Mouse (Mus musculus): ENCODE measurements at regions not wholly inside any gene's neighbourhood (a gene's known extent, or its start where the extent isn't known, plus 50 kb on each side); places are given as distances from the start of the nearest gene placed in this dataset.

DNA sequence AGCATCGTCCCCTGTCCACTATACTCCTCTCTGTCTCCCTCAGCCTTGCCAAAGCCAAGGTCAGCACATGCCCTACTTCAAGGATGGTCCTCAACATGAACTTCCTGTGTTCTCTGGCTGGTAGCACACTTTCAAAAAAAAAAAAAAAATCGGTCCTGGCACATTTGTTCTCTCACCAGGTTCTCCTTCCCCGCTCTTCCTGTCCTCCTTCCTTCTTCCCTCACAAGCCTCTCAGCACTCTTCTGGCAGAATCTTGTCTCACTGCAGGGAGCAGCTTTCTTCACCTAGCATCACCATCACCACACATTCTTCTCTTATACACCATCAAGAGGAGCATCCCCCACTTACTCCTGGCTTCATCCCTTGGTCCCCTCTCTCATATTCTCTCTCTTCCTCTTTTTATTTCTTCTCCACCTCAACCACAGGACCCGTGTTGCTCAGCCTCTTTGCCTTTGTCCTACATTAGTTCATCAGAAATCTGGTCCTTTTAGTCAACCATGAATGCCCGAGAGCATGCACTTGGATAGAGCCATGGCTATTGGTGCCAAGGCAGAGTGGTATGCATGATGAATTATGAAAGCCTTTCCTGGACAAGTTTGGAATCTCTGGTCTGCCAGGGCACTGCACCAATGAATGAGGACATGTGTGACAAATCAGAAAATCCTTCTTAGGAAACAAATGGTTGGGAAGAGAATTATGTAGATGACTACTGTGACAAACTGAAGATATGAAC, 230.8 kb downstream of the Btg1 start:
- no peak overlapping the region for H3K4me2 ChIP-seq (ENCODE audit: low read length)
- H3K9me3 ChIP-seq (ENCODE audit: control insufficient read depth, low read length): no peaks in the 10 kb centered on the region
- 68% methylated on average over 5 of the region's 5 CpGs for WGBS
- no peak overlapping the region for H3K4me3 ChIP-seq (replicated peaks; ENCODE audit: low read depth, low read length)
- H3K9ac ChIP-seq (replicated peaks; ENCODE audit: low read length): no peak overlapping the region
- H3K4me1 ChIP-seq (ENCODE audit: control insufficient read depth, insufficient read depth, low read length): 0 out of 2 replicates have a peak, but pooled peaks cover 8% of the 10 kb centered on the region
- 0 out of 2 replicates have a peak overlapping the region, but pooled peaks have one; percentile 21 for H3K27ac ChIP-seq (replicated peaks; ENCODE audit: low read depth, low read length)
- no peaks in the 10 kb centered on the region for H3K36me3 ChIP-seq (ENCODE audit: control insufficient read depth, insufficient read depth, low read length)
- H3K27me3 ChIP-seq (ENCODE audit: control insufficient read depth, insufficient read depth, low read length): no peaks in the 10 kb centered on the region
- no peak for DNase-seq
- ATAC-seq (ENCODE audit: low FRiP score, low TSS enrichment): no peak

DNA sequence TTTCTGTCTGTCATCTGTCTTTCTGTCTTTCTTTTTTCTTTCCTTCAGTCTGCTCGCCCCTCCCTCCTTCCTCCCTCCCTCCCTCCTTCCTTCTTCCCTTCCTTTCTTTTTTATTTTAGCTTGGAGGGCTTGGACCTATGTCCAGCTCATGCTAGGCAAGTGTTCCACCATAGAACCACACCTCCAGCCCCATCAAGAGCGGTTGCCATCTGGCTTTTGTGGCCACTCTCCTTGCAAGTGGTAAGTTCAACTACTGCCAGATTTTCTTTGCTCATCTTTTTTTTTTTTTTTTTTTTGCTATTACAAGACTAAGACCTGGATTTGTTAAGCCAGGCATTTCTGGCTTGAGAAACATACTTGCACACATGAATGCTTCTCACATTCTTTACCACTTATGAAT, 231.7 kb downstream of the Btg1 start:
- ATAC-seq (ENCODE audit: low FRiP score, low TSS enrichment) (no peak), DNase-seq (no peak)
- WGBS: 88% methylated on average over 2 of the region's 2 CpGs
- Histone ChIP-seq H3K4me2 (ENCODE audit: low read length) (no peak overlapping the region), H3K4me3 (replicated peaks; ENCODE audit: low read depth, low read length) (no peak overlapping the region), H3K9ac (replicated peaks; ENCODE audit: low read length) (no peak overlapping the region), H3K4me1 (ENCODE audit: control insufficient read depth, insufficient read depth, low read length) (0 out of 2 replicates have a peak, but pooled peaks cover 8% of the 10 kb centered on the region), H3K9me3 (ENCODE audit: control insufficient read depth, low read length) (no peaks in the 10 kb centered on the region), H3K27ac (replicated peaks; ENCODE audit: low read depth, low read length) (no peak overlapping the region), H3K36me3 (ENCODE audit: control insufficient read depth, insufficient read depth, low read length) (no peaks in the 10 kb centered on the region), H3K27me3 (ENCODE audit: control insufficient read depth, insufficient read depth, low read length) (no peaks in the 10 kb centered on the region)

DNA sequence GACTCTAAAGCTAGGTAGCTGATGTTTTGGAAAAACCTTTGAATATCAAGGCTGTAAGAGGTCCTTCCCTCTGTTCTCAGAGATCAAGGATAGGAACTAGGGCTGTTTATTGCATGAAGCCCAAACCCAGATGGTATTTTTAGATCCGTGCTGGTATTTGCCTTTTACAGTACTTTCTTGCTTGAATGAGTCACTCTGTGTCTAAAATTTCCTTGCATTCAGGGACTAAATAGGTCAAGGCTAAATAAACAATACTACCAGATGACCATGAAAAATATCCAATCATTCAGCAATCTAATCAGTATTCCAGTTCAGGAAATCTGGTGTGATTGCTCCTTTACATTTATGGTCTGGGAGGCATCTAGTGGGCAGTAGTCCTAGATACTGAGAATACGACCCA, 243.6 kb downstream of the Btg1 start:
- H3K9me3 ChIP-seq (ENCODE audit: control insufficient read depth, low read length): no peaks in the 10 kb centered on the region
- no peak overlapping the region for H3K4me2 ChIP-seq (ENCODE audit: low read length)
- H3K9ac ChIP-seq (replicated peaks; ENCODE audit: low read length): no peak overlapping the region
- H3K4me1 ChIP-seq (ENCODE audit: control insufficient read depth, insufficient read depth, low read length): no peaks in the 10 kb centered on the region
- H3K36me3 ChIP-seq (ENCODE audit: control insufficient read depth, insufficient read depth, low read length): no peaks in the 10 kb centered on the region
- no peak for ATAC-seq (ENCODE audit: low FRiP score, low TSS enrichment)
- 99% methylated on average over 2 of the region's 2 CpGs for WGBS
- DNase-seq: no peak
- no peaks in the 10 kb centered on the region for H3K27me3 ChIP-seq (ENCODE audit: control insufficient read depth, insufficient read depth, low read length)
- H3K27ac ChIP-seq (replicated peaks; ENCODE audit: low read depth, low read length): no peak overlapping the region
- no peak overlapping the region for H3K4me3 ChIP-seq (replicated peaks; ENCODE audit: low read depth, low read length)

DNA sequence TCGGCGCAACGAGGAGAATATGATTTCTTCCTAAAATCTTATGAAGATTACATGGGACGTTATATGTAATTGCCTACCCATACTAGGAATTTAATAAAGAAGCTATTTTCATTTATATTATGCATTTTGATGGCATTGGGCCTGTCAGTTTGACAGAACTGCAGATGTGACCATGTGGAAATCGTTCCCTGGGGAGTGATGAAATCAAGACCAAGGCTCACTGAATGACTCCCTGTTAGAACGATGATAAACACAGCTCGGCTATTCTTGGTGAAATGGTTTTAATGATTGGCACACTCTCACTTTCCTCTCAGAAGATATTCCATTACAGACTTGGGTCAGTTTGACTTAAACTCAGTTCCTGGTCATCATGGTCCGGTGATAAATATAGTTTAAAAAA, 246.4 kb downstream of the Btg1 start:
- Histone ChIP-seq H3K9me3 (ENCODE audit: control insufficient read depth, low read length) (no peaks in the 10 kb centered on the region), H3K36me3 (ENCODE audit: control insufficient read depth, insufficient read depth, low read length) (no peaks in the 10 kb centered on the region), H3K4me1 (ENCODE audit: control insufficient read depth, insufficient read depth, low read length) (no peaks in the 10 kb centered on the region), H3K4me2 (ENCODE audit: low read length) (no peak overlapping the region), H3K27ac (replicated peaks; ENCODE audit: low read depth, low read length) (no peak overlapping the region), H3K27me3 (ENCODE audit: control insufficient read depth, insufficient read depth, low read length) (no peaks in the 10 kb centered on the region), H3K4me3 (replicated peaks; ENCODE audit: low read depth, low read length) (no peak overlapping the region), H3K9ac (replicated peaks; ENCODE audit: low read length) (no peak overlapping the region)
- ATAC-seq (ENCODE audit: low FRiP score, low TSS enrichment) (no peak), DNase-seq (no peak)
- 71% methylated on average over 8 of the region's 8 CpGs for WGBS

DNA sequence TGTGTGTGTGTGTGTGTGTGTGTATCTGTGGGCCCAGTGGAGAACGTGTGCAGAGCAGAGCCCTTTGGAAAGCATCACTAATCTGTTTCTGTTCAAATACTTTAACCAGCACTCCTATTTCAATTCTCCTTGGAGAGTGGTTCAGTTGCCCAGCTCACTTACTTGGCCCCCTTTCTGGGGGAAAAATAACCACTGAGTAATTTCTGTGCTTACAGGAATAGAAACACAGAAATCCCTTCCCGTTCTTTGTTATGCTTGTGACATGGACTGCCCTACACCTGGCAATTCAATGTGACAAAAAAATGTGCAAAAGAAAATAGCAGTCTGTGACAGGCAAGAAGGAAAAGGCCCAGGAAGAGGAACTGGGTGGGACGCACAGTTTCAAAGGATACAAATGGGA, 249.7 kb downstream of the Btg1 start:
- WGBS: 75% methylated on average over 3 of the region's 3 CpGs
- no peak overlapping the region for H3K9ac ChIP-seq (replicated peaks; ENCODE audit: low read length)
- H3K36me3 ChIP-seq (ENCODE audit: control insufficient read depth, insufficient read depth, low read length): no peaks in the 10 kb centered on the region
- H3K27me3 ChIP-seq (ENCODE audit: control insufficient read depth, insufficient read depth, low read length): no peaks in the 10 kb centered on the region
- no peaks in the 10 kb centered on the region for H3K4me1 ChIP-seq (ENCODE audit: control insufficient read depth, insufficient read depth, low read length)
- no peaks in the 10 kb centered on the region for H3K9me3 ChIP-seq (ENCODE audit: control insufficient read depth, low read length)
- H3K4me2 ChIP-seq (ENCODE audit: low read length): no peak overlapping the region
- no peak overlapping the region for H3K4me3 ChIP-seq (replicated peaks; ENCODE audit: low read depth, low read length)
- ATAC-seq (ENCODE audit: low FRiP score, low TSS enrichment) (no peak), DNase-seq (no peak)
- H3K27ac ChIP-seq (replicated peaks; ENCODE audit: low read depth, low read length): 0 out of 2 replicates have a peak overlapping the region, but pooled peaks have one; percentile 20

DNA sequence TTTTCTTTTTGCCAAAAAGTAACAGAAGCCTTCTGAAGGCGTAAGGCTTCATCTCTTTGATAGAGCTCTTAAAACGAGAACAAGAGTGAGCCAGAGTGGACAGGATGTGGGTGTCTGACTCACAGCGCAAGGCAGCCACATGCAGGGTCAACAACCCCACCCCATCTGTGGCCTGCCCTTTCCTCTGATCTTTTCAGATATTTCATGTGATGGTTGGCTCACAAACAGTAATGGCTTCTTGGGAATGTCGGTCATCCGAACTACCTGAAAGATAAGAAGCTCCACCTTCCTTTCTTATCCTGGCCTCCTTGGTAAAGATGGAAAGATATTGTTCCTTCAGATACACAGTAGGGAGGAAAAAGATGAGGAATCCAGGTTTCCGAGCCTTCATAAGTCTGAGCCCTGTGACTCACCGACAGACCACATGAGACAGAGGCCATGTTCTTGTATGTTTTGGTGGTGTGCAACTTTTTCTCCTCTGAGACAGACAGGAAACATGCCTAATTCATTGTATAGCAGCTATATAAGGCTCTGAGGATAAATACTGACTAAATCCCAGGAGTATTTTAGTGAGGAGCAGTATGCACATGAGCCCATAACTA, 254.9 kb downstream of the Btg1 start:
- H3K27ac ChIP-seq (replicated peaks; ENCODE audit: low read depth, low read length): no peak overlapping the region
- H3K9ac ChIP-seq (replicated peaks; ENCODE audit: low read length): no peak overlapping the region
- WGBS: 92% methylated on average over 7 of the region's 7 CpGs
- DNase-seq (no peak), ATAC-seq (ENCODE audit: low FRiP score, low TSS enrichment) (no peak)
- no peaks in the 10 kb centered on the region for H3K27me3 ChIP-seq (ENCODE audit: control insufficient read depth, insufficient read depth, low read length)
- no peaks in the 10 kb centered on the region for H3K36me3 ChIP-seq (ENCODE audit: control insufficient read depth, insufficient read depth, low read length)
- no peak overlapping the region for H3K4me2 ChIP-seq (ENCODE audit: low read length)
- no peaks in the 10 kb centered on the region for H3K4me1 ChIP-seq (ENCODE audit: control insufficient read depth, insufficient read depth, low read length)
- H3K4me3 ChIP-seq (replicated peaks; ENCODE audit: low read depth, low read length): no peak overlapping the region
- H3K9me3 ChIP-seq (ENCODE audit: control insufficient read depth, low read length): no peaks in the 10 kb centered on the region

DNA sequence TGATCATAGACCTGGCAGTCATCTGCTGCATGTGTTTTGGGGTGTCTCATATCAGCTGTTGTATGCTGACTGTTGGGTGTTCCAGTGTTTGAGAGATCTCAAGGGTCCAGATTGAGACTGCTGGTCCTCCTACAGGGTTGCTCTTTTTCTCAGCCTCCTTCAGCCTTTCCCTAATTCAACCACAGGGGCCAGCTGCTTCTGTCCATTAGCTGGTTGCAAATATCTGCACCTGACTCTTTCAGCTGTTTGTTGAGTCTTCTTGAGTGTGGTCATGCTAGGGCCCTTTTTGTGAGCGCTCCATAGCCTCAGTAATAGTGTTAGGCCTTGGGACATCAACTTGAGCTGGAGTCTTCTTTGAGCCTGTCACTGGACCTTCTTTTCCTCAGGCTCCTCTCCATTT, 257.8 kb downstream of the Btg1 start:
- Histone ChIP-seq H3K27ac (replicated peaks; ENCODE audit: low read depth, low read length) (no peak overlapping the region), H3K9me3 (ENCODE audit: control insufficient read depth, low read length) (no peaks in the 10 kb centered on the region), H3K4me1 (ENCODE audit: control insufficient read depth, insufficient read depth, low read length) (no peaks in the 10 kb centered on the region), H3K27me3 (ENCODE audit: control insufficient read depth, insufficient read depth, low read length) (no peaks in the 10 kb centered on the region), H3K9ac (replicated peaks; ENCODE audit: low read length) (no peak overlapping the region), H3K36me3 (ENCODE audit: control insufficient read depth, insufficient read depth, low read length) (no peaks in the 10 kb centered on the region), H3K4me3 (replicated peaks; ENCODE audit: low read depth, low read length) (no peak overlapping the region), H3K4me2 (ENCODE audit: low read length) (no peak overlapping the region)
- WGBS: 93% methylated on average over 1 of the region's 1 CpGs
- ATAC-seq (ENCODE audit: low FRiP score, low TSS enrichment) (no peak), DNase-seq (no peak)

DNA sequence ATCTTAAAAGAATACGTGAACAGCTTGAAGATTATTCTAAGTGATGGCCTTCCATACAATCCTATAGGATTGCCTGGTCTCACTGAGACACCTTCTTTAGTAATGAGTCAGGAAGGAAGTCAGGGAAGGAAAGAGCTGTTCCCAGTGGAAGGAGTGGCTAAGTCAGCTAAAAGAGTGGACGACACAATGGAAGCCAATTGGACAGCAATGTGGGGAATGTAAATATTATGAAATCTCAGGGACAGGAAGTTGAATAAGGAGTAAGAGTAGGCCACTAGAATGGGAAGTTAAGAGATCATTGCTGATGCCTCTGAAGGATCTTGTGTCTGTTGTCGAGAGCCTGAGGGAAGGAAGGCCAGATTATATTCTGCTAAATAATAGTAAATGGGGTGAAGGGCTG, 258.9 kb downstream of the Btg1 start:
- WGBS: 95% methylated on average over 3 of the region's 3 CpGs
- no peak overlapping the region for H3K27ac ChIP-seq (replicated peaks; ENCODE audit: low read depth, low read length)

DNA sequence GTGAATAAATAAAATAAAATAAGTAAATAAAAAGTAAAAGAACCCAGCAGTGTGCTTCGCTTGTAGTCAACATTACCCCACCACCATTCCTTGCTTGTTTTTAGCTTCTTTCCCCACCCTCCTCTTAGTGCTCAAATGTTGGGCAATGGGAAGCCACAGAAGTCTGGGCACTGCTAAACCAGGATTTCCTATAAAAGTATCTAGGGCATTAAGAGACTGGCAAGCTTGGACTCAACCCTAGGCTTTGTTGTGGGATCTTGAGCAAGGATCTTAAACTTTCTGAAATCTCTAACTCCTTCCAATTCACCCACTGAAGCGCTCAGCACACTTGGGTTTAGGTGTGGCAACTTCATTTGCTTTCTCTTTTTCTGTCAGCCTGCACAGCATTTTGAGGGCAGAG, 262.6 kb downstream of the Btg1 start:
- no peak overlapping the region for H3K9ac ChIP-seq (replicated peaks; ENCODE audit: low read length)
- 96% methylated on average over 2 of the region's 2 CpGs for WGBS
- no peak for ATAC-seq (ENCODE audit: low FRiP score, low TSS enrichment)

More for the DNA sequence above, 258.9 kb downstream of the Btg1 start:
- no peak overlapping the region for H3K4me3 ChIP-seq (replicated peaks; ENCODE audit: low read depth, low read length)
- H3K4me1 ChIP-seq (ENCODE audit: control insufficient read depth, insufficient read depth, low read length): no peaks in the 10 kb centered on the region
- no peaks in the 10 kb centered on the region for H3K36me3 ChIP-seq (ENCODE audit: control insufficient read depth, insufficient read depth, low read length)
- H3K9ac ChIP-seq (replicated peaks; ENCODE audit: low read length): no peak overlapping the region
- no peak overlapping the region for H3K4me2 ChIP-seq (ENCODE audit: low read length)
- DNase-seq: no peak
- no peaks in the 10 kb centered on the region for H3K27me3 ChIP-seq (ENCODE audit: control insufficient read depth, insufficient read depth, low read length)
- no peaks in the 10 kb centered on the region for H3K9me3 ChIP-seq (ENCODE audit: control insufficient read depth, low read length)
- no peak for ATAC-seq (ENCODE audit: low FRiP score, low TSS enrichment)

More for the DNA sequence above, 262.6 kb downstream of the Btg1 start:
- no peak for DNase-seq
- no peaks in the 10 kb centered on the region for H3K36me3 ChIP-seq (ENCODE audit: control insufficient read depth, insufficient read depth, low read length)
- no peak overlapping the region for H3K4me3 ChIP-seq (replicated peaks; ENCODE audit: low read depth, low read length)
- H3K4me1 ChIP-seq (ENCODE audit: control insufficient read depth, insufficient read depth, low read length): peaks cover 11% of the 10 kb centered on the region
- H3K4me2 ChIP-seq (ENCODE audit: low read length): no peak overlapping the region
- no peaks in the 10 kb centered on the region for H3K27me3 ChIP-seq (ENCODE audit: control insufficient read depth, insufficient read depth, low read length)
- H3K9me3 ChIP-seq (ENCODE audit: control insufficient read depth, low read length): no peaks in the 10 kb centered on the region
- no peak overlapping the region for H3K27ac ChIP-seq (replicated peaks; ENCODE audit: low read depth, low read length)
